Mouse (Mus musculus): ENCODE results near the gene Ifi27l2b. TPM values are rescaled to one million over a fixed set of nuclear protein-coding genes. Genes with fewer than 3 reads are reported as not detected.

Gene Ifi27l2b
- not detected in 2 replicates for polyA plus RNA-seq (2014; fragmentation: Nextera tagmentation; extraction: Ambion mirVana)

GRCm38 (mm10) chr12:103457140-103457539 lies at the start of gene Ifi27l2b:
TSS of gene Ifi27l2b (minus strand) at chr12:103457223.
- Histone ChIP-seq H3K4me2 (no peak within 1 kb of the TSS), H3K9ac (ENCODE audit: low read depth, low read length) (no peak within 1 kb of the TSS), H3K4me1 (replicated peaks; ENCODE audit: control insufficient read depth, insufficient read depth, low read length) (no peaks in the 10 kb centered on the region), H3K36me3 (ENCODE audit: control insufficient read depth, insufficient read depth, low read length) (no peaks in the 10 kb centered on the region), H3K27me3 (replicated peaks; ENCODE audit: control insufficient read depth, insufficient read depth, low read length) (no peaks in the 10 kb centered on the region), H3K27ac (ENCODE audit: low read depth, low read length) (no peak within 1 kb of the TSS), H3K9me3 (ENCODE audit: control insufficient read depth, low read length) (no peaks in the 10 kb centered on the region), H3K4me3 (ENCODE audit: low read depth, low read length) (no peak within 1 kb of the TSS)
- WGBS: 54% methylated on average over 3 of the region's 3 CpGs
- DNase-seq (ENCODE audit: low spot score): no peak
- no peak for ATAC-seq (replicated peaks; ENCODE audit: low FRiP score)

GRCm38 (mm10) chr12:103504402-103504801 lies 47.4 kb upstream of the Ifi27l2b start:
- 70% methylated on average over 3 of the region's 3 CpGs for WGBS
- H3K36me3 ChIP-seq (ENCODE audit: control insufficient read depth, insufficient read depth, low read length): no peaks in the 10 kb centered on the region
- DNase-seq (ENCODE audit: low spot score) (no peak), ATAC-seq (replicated peaks; ENCODE audit: low FRiP score) (no peak)
- H3K4me3 ChIP-seq (ENCODE audit: low read depth, low read length): no peak overlapping the region
- no peaks in the 10 kb centered on the region for H3K4me1 ChIP-seq (replicated peaks; ENCODE audit: control insufficient read depth, insufficient read depth, low read length)
- H3K4me2 ChIP-seq: no peak overlapping the region
- H3K27ac ChIP-seq (ENCODE audit: low read depth, low read length): no peak overlapping the region
- no peaks in the 10 kb centered on the region for H3K9me3 ChIP-seq (ENCODE audit: control insufficient read depth, low read length)
- H3K27me3 ChIP-seq (replicated peaks; ENCODE audit: control insufficient read depth, insufficient read depth, low read length): no peaks in the 10 kb centered on the region
- H3K9ac ChIP-seq (ENCODE audit: low read depth, low read length): no peak overlapping the region

GRCm38 (mm10) chr12:103503300-103503699 lies 46.3 kb upstream of the Ifi27l2b start:
- H3K27me3 ChIP-seq (replicated peaks; ENCODE audit: control insufficient read depth, insufficient read depth, low read length): no peaks in the 10 kb centered on the region
- ATAC-seq (replicated peaks; ENCODE audit: low FRiP score) (no peak), DNase-seq (ENCODE audit: low spot score) (no peak)
- H3K4me2 ChIP-seq: no peak overlapping the region
- WGBS: 55% methylated on average over 3 of the region's 3 CpGs
- H3K4me1 ChIP-seq (replicated peaks; ENCODE audit: control insufficient read depth, insufficient read depth, low read length): no peaks in the 10 kb centered on the region
- no peak overlapping the region for H3K4me3 ChIP-seq (ENCODE audit: low read depth, low read length)
- H3K9ac ChIP-seq (ENCODE audit: low read depth, low read length): no peak overlapping the region
- H3K9me3 ChIP-seq (ENCODE audit: control insufficient read depth, low read length): no peaks in the 10 kb centered on the region
- no peaks in the 10 kb centered on the region for H3K36me3 ChIP-seq (ENCODE audit: control insufficient read depth, insufficient read depth, low read length)
- H3K27ac ChIP-seq (ENCODE audit: low read depth, low read length): no peak overlapping the region

GRCm38 (mm10) chr12:103499261-103499660 lies 42.2 kb upstream of the Ifi27l2b start:
- Histone ChIP-seq H3K4me3 (ENCODE audit: low read depth, low read length) (no peak overlapping the region), H3K27ac (ENCODE audit: low read depth, low read length) (no peak overlapping the region), H3K9ac (ENCODE audit: low read depth, low read length) (no peak overlapping the region), H3K4me1 (replicated peaks; ENCODE audit: control insufficient read depth, insufficient read depth, low read length) (no peaks in the 10 kb centered on the region), H3K27me3 (replicated peaks; ENCODE audit: control insufficient read depth, insufficient read depth, low read length) (no peaks in the 10 kb centered on the region), H3K36me3 (ENCODE audit: control insufficient read depth, insufficient read depth, low read length) (no peaks in the 10 kb centered on the region), H3K4me2 (no peak overlapping the region), H3K9me3 (ENCODE audit: control insufficient read depth, low read length) (no peaks in the 10 kb centered on the region)
- DNase-seq (ENCODE audit: low spot score) (no peak), ATAC-seq (replicated peaks; ENCODE audit: low FRiP score) (no peak)
- 81% methylated on average over 2 of the region's 2 CpGs for WGBS

GRCm38 (mm10) chr12:103498768-103499167 lies 41.7 kb upstream of the Ifi27l2b start:
- H3K9me3 ChIP-seq (ENCODE audit: control insufficient read depth, low read length): no peaks in the 10 kb centered on the region
- H3K36me3 ChIP-seq (ENCODE audit: control insufficient read depth, insufficient read depth, low read length): no peaks in the 10 kb centered on the region
- ATAC-seq (replicated peaks; ENCODE audit: low FRiP score) (no peak), DNase-seq (ENCODE audit: low spot score) (no peak)
- no peaks in the 10 kb centered on the region for H3K27me3 ChIP-seq (replicated peaks; ENCODE audit: control insufficient read depth, insufficient read depth, low read length)
- H3K9ac ChIP-seq (ENCODE audit: low read depth, low read length): no peak overlapping the region
- WGBS: 48% methylated on average over 5 of the region's 5 CpGs
- H3K27ac ChIP-seq (ENCODE audit: low read depth, low read length): no peak overlapping the region
- H3K4me2 ChIP-seq: no peak overlapping the region
- no peaks in the 10 kb centered on the region for H3K4me1 ChIP-seq (replicated peaks; ENCODE audit: control insufficient read depth, insufficient read depth, low read length)
- H3K4me3 ChIP-seq (ENCODE audit: low read depth, low read length): no peak overlapping the region

- no peak overlapping the region for H3K9ac ChIP-seq (ENCODE audit: low read depth, low read length)
- no peaks in the 10 kb centered on the region for H3K9me3 ChIP-seq (ENCODE audit: control insufficient read depth, low read length)
- H3K4me1 ChIP-seq (replicated peaks; ENCODE audit: control insufficient read depth, insufficient read depth, low read length): no peaks in the 10 kb centered on the region
- 21% methylated on average over 6 of the region's 6 CpGs for WGBS
- no peak overlapping the region for H3K4me2 ChIP-seq
- no peaks in the 10 kb centered on the region for H3K27me3 ChIP-seq (replicated peaks; ENCODE audit: control insufficient read depth, insufficient read depth, low read length)
- H3K36me3 ChIP-seq (ENCODE audit: control insufficient read depth, insufficient read depth, low read length): no peaks in the 10 kb centered on the region
- ATAC-seq (replicated peaks; ENCODE audit: low FRiP score): no peak
- no peak overlapping the region for H3K27ac ChIP-seq (ENCODE audit: low read depth, low read length)
- DNase-seq (ENCODE audit: low spot score): peak; percentile 40
- H3K4me3 ChIP-seq (ENCODE audit: low read depth, low read length): no peak overlapping the region
Observed at GRCm38 (mm10) chr12:103494486-103494885, 37.5 kb upstream of the Ifi27l2b start.

- Histone ChIP-seq H3K4me1 (replicated peaks; ENCODE audit: control insufficient read depth, insufficient read depth, low read length) (no peaks in the 10 kb centered on the region), H3K36me3 (ENCODE audit: control insufficient read depth, insufficient read depth, low read length) (no peaks in the 10 kb centered on the region), H3K9ac (ENCODE audit: low read depth, low read length) (no peak overlapping the region), H3K27me3 (replicated peaks; ENCODE audit: control insufficient read depth, insufficient read depth, low read length) (no peaks in the 10 kb centered on the region), H3K4me3 (ENCODE audit: low read depth, low read length) (no peak overlapping the region), H3K9me3 (ENCODE audit: control insufficient read depth, low read length) (no peaks in the 10 kb centered on the region), H3K27ac (ENCODE audit: low read depth, low read length) (no peak overlapping the region), H3K4me2 (no peak overlapping the region)
- 31% methylated on average over 5 of the region's 5 CpGs for WGBS
- ATAC-seq (replicated peaks; ENCODE audit: low FRiP score) (peak; percentile 33; the same call in 1 of the 2 replicates), DNase-seq (ENCODE audit: low spot score) (peak; percentile 47)
Observed at GRCm38 (mm10) chr12:103492767-103493166, 35.7 kb upstream of the Ifi27l2b start.

- no peak overlapping the region for H3K4me3 ChIP-seq (ENCODE audit: low read depth, low read length)
- no peaks in the 10 kb centered on the region for H3K4me1 ChIP-seq (replicated peaks; ENCODE audit: control insufficient read depth, insufficient read depth, low read length)
- 61% methylated on average over 3 of the region's 3 CpGs for WGBS
Observed at GRCm38 (mm10) chr12:103491091-103491730, 34.2 kb upstream of the Ifi27l2b start.

GRCm38 (mm10) chr12:103487750-103488149 lies 30.7 kb upstream of the Ifi27l2b start:
- no peaks in the 10 kb centered on the region for H3K9me3 ChIP-seq (ENCODE audit: control insufficient read depth, low read length)
- no peak for DNase-seq (ENCODE audit: low spot score)
- H3K27me3 ChIP-seq (replicated peaks; ENCODE audit: control insufficient read depth, insufficient read depth, low read length): no peaks in the 10 kb centered on the region
- WGBS: 61% methylated on average over 2 of the region's 2 CpGs
- no peak overlapping the region for H3K4me2 ChIP-seq
- no peak overlapping the region for H3K4me3 ChIP-seq (ENCODE audit: low read depth, low read length)
- no peaks in the 10 kb centered on the region for H3K36me3 ChIP-seq (ENCODE audit: control insufficient read depth, insufficient read depth, low read length)
- no peaks in the 10 kb centered on the region for H3K4me1 ChIP-seq (replicated peaks; ENCODE audit: control insufficient read depth, insufficient read depth, low read length)
- H3K9ac ChIP-seq (ENCODE audit: low read depth, low read length): no peak overlapping the region
- H3K27ac ChIP-seq (ENCODE audit: low read depth, low read length): no peak overlapping the region
- no peak for ATAC-seq (replicated peaks; ENCODE audit: low FRiP score)

More at GRCm38 (mm10) chr12:103491091-103491730, 34.2 kb upstream of the Ifi27l2b start:
- Histone ChIP-seq H3K27ac (ENCODE audit: low read depth, low read length) (no peak overlapping the region), H3K9me3 (ENCODE audit: control insufficient read depth, low read length) (no peaks in the 10 kb centered on the region), H3K4me2 (no peak overlapping the region), H3K27me3 (replicated peaks; ENCODE audit: control insufficient read depth, insufficient read depth, low read length) (no peaks in the 10 kb centered on the region), H3K9ac (ENCODE audit: low read depth, low read length) (no peak overlapping the region), H3K36me3 (ENCODE audit: control insufficient read depth, insufficient read depth, low read length) (no peaks in the 10 kb centered on the region)
- DNase-seq (ENCODE audit: low spot score) (no peak), ATAC-seq (replicated peaks; ENCODE audit: low FRiP score) (no peak)
